Mouse (Mus musculus) kidney, adult 2 months (tissue): Measurements from ENCODE around the gene Sh3bgr.

ENCODE experiments used
- CTCF ChIP-seq: fragments of 200-500 bp; conservative IDR thresholded peaks from 2 replicates; pipeline ENCODE4 v1.5.1; 2011; ENCODE audit warnings: low read depth, mild to moderate bottlenecking, control low read depth, low read length, moderate library complexity, mixed read lengths; ENCODE audit not compliant: insufficient read depth, insufficient read length
- POLR2A ChIP-seq: fragments of 200-500 bp; IDR thresholded peaks from one replicate; pipeline ENCODE4 v1.6.1; 2011; ENCODE audit warnings: low read depth, low read length, control low read depth

GRCm38 (mm10) chr16:96151551-96151950 is 48.7 kb upstream of the Sh3bgr start:
- no peak for TF ChIP-seq POLR2A
- TF ChIP-seq CTCF = peak; percentile 82
